Mouse (Mus musculus) neural tube, embryonic 10.5 days (tissue): ENCODE data around the gene Nucb2.

Source experiments
- DNase-seq: peaks from one replicate; pipeline ENCODE4 v3.0.0-alpha.2; 2017; ENCODE audit warnings: low spot score; ENCODE audit errors: extremely low spot score

Nucb2 gene

DNA sequence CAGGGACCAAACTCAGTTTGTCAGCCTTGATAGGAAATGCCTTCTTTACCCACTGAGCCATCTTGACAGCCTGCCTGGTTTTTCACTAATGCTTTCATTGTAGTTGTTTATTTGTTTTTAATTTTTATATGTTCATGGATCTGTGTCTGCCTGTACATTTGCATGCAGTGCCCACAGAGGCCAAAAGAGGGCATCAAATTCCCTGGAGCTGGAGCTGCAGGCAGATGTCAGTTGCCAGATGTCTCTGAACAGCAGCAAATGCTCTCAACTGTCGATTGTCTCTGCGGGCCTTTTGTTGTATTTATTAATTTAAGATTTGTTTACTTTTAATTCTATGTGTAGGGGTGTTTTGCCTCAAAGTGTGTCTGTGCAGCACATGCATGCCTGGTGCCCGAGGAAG is 15.6 kb downstream of the Nucb2 start:
- peak; percentile 43 for DNase-seq

- no peak for DNase-seq
Measured at GRCm38 (mm10) chr7:116524577-116524976, 20.4 kb downstream of the Nucb2 start.

DNA sequence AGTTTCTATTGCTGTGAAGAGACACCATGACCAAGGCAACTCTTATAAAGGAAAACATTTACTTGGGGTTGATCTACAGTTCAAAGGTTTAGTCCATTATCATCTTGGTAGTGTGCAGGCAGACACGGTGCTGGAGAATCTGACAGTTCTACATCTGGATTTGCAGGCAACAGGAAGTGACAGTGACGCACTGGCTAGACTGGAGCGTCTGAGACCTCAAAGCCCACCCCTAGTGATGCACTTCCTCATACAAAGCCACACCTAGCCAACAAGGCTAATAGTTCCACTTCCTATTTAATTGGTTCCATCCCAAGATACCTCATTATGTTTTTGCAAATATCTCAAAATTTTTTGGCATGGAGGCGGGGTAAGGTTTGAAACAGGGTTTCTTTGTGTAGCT is 25.6 kb downstream of the Nucb2 start:
- no peak for DNase-seq

- no peak for DNase-seq
Measured at GRCm38 (mm10) chr7:116530470-116530869, 26.3 kb downstream of the Nucb2 start.

- DNase-seq: peak; percentile 25
Measured at GRCm38 (mm10) chr7:116531311-116531710, 27.1 kb downstream of the Nucb2 start.

DNA sequence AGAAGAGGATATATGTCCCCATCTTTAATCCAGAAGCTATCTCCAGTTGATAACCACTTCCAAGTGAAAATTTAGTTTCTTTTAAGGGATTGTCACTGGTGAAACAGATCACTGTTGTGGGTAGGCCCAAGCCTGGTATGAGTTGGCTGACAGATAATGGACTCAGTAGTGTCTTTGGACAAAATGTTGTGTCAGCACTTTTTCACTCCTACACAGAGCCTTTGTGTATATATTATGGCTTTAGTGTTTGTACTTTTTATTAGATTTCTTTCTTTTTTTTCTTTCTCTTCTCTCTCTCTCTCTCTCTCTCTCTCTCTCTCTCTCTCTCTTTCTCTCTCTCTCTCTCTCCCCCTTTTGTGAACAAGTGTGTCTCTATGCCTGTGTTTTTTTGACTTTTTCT is 52.7 kb downstream of the Nucb2 start:
- DNase-seq: no peak

DNA sequence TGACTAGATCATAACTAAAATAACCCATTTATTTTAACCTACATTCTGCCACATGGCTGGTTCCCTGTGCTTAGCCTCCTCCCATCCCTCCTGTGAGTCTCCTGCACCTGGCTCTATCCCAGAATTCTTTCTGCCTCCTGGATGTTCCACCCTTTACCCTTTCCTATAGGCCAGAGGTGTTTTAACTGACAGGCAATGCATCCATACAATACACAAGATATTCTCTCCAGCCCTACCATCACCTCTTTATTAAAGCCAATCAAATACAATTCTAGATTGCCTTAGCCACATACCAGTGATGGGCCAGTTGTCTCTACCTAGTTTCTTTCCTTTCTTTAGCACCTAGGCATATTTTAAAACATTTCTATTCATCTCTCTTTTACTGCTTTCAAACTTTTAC is 70.4 kb downstream of the Nucb2 start:
- no peak for DNase-seq
